Mouse (Mus musculus) embryonic facial prominence, embryonic 15.5 days (tissue): ENCODE results near the gene Vmn1r220. TPM values are rescaled to one million over a fixed set of nuclear protein-coding genes. Genes with fewer than 3 reads are reported as not detected.

Experiments
- polyA plus RNA-seq: library from polyadenylated mRNA; unstranded; fragments of >200 nt; fragmentation: Nextera tagmentation; extraction: Ambion mirVana; gene quantifications from 2 replicates; pipeline ENCODE4 v1.2.1, GENCODE M21; 2015

Gene Vmn1r220
- polyA plus RNA-seq, 1 experiment from 2014 or later, result not detected

Other genes starting within 250 kb of the Vmn1r220 start
- not detected in 2 replicates for gene Vmn1r213, start 180.3 kb downstream of the Vmn1r220 start, polyA plus RNA-seq
- not detected in 2 replicates for gene Vmn1r214, start 157.6 kb downstream of the Vmn1r220 start, polyA plus RNA-seq
- not detected in 2 replicates for gene Vmn1r215, start 120.0 kb downstream of the Vmn1r220 start, polyA plus RNA-seq
- gene Vmn1r217, start 69.7 kb downstream of the Vmn1r220 start, polyA plus RNA-seq, result not detected in 2 replicates
- gene Vmn1r218, start 54.8 kb downstream of the Vmn1r220 start, polyA plus RNA-seq, result 0.01 and 0.07 TPM in 2 replicates
- not detected in 2 replicates for gene Vmn1r219, start 28.7 kb downstream of the Vmn1r220 start, polyA plus RNA-seq
- not detected in 2 replicates for gene Vmn1r221, start 26.2 kb upstream of the Vmn1r220 start, polyA plus RNA-seq
- gene Vmn1r222, start 48.0 kb upstream of the Vmn1r220 start, polyA plus RNA-seq, result not detected in 2 replicates
- not detected in 2 replicates for gene Vmn1r223, start 59.2 kb upstream of the Vmn1r220 start, polyA plus RNA-seq
- gene Zfp322a, start 181.2 kb upstream of the Vmn1r220 start, polyA plus RNA-seq, result 38.5 and 43.1 TPM in 2 replicates
- gene Abt1, start 235.9 kb upstream of the Vmn1r220 start, polyA plus RNA-seq, result 12.2 and 12.7 TPM in 2 replicates